Mouse (Mus musculus) neural tube, embryonic 15.5 days (tissue): ENCODE data around the gene Dnah7b. TPM values are rescaled to one million over a fixed set of nuclear protein-coding genes. Genes with fewer than 3 reads are reported as not detected.
A peak's percentile ranks its signal among the peaks of the same experiment; 100 is the strongest.
"Not testable (repeated sequence)": the region's sequence is repeated elsewhere in the genome, so short reads cannot be mapped to it uniquely, and the experiment has no call there.

ENCODE experiments used
- ATAC-seq: fragments of 200-750 bp; cut with Nextera tagmentation; 2 replicates; pipeline ENCODE4 v1.8.0; 2017; ENCODE audit warnings: mild to moderate bottlenecking, moderate TSS enrichment, moderate library complexity; ENCODE audit not compliant: low FRiP score
- H3K27ac ChIP-seq: fragments of 300-500 bp; sonication (generic); replicated peaks from 2 replicates; pipeline ENCODE4 v1.5.1; 2015; ENCODE audit warnings: mild to moderate bottlenecking, inconsistent platforms
- H3K27me3 ChIP-seq: fragments of 300-500 bp; sonication (generic); replicated peaks from 2 replicates; pipeline ENCODE4 v1.6.1; 2015; ENCODE audit warnings: inconsistent platforms
- H3K36me3 ChIP-seq: fragments of 300-500 bp; sonication (generic); 2 replicates; pipeline ENCODE4 v1.6.1; 2015; ENCODE audit warnings: inconsistent platforms
- H3K4me1 ChIP-seq: fragments of 300-500 bp; sonication (generic); 2 replicates; pipeline ENCODE4 v1.6.1; 2015; ENCODE audit warnings: inconsistent platforms
- H3K4me2 ChIP-seq: fragments of 300-500 bp; sonication (generic); 2 replicates; pipeline ENCODE4 v1.6.1; 2015; ENCODE audit warnings: inconsistent platforms, mild to moderate bottlenecking, moderate library complexity
- H3K4me3 ChIP-seq: fragments of 300-500 bp; sonication (generic); replicated peaks from 2 replicates; pipeline ENCODE4 v1.5.1; 2015; ENCODE audit warnings: mild to moderate bottlenecking, inconsistent platforms
- H3K9ac ChIP-seq: fragments of 300-500 bp; sonication (generic); replicated peaks from 2 replicates; pipeline ENCODE4 v1.6.1; 2015; ENCODE audit warnings: mild to moderate bottlenecking, inconsistent platforms
- H3K9me3 ChIP-seq: fragments of 300-500 bp; sonication (generic); replicated peaks from 2 replicates; pipeline ENCODE4 v1.6.1; 2016; ENCODE audit warnings: inconsistent platforms
- WGBS: fragments of 180-500 bp; shearing (Covaris S2); methylation state at CpG from one replicate; pipeline ENCODE4 v1.1.7; 2015; ENCODE audit warnings: mixed read lengths; 5-methylcytosine and 5-hydroxymethylcytosine counted together
- polyA plus RNA-seq: library from polyadenylated mRNA; unstranded; fragments of >200 nt; fragmentation: Nextera tagmentation; extraction: Ambion mirVana; gene quantifications from 2 replicates; pipeline ENCODE4 v1.2.1, GENCODE M21; 2015

Gene Dnah7b
- polyA plus RNA-seq, 1 experiment from 2014 or later, result 4.0 TPM

GRCm38 (mm10) chr1:46380641-46381040, 314.5 kb downstream of the Dnah7b start:
- not testable (repeated sequence) for H3K27me3 ChIP-seq, H3K36me3 ChIP-seq, H3K9ac ChIP-seq, H3K4me2 ChIP-seq, ATAC-seq, H3K4me1 ChIP-seq, H3K9me3 ChIP-seq, H3K27ac ChIP-seq, H3K4me3 ChIP-seq
- WGBS, result 94% methylated on average over 3 of the region's 3 CpGs

DNA sequence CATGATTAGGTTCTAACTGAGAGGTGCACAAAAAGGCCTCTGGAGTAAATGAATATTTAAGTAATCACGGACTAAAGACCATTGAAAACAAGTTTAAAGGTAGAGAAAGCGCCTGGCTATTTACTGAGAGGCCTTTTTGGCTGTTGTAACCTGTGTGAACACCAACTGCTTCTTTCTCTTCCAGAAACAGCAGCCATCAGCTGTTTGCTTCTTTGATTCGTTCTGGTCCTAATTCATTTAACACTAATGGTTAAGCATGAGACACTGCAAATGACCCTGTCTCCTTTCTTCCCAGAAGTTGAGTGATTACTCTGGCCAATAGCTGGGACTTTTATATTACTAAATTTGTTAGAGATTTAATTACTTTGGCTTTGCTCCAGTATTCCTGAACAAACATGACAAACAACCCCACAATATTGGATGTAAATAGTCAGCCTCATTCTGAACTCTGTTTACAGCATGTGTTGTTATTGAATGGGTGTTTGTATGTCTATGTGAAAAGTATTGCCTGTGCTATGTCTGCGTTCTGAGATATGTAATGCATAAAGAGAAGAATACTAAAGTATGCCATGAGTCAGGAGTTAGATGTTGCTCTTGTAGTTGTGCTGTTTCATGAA, 328.7 kb downstream of the Dnah7b start:
- not testable (repeated sequence) for H3K9me3 ChIP-seq, H3K9ac ChIP-seq, H3K27ac ChIP-seq, H3K4me3 ChIP-seq, ATAC-seq, H3K36me3 ChIP-seq, H3K27me3 ChIP-seq, H3K4me2 ChIP-seq, H3K4me1 ChIP-seq
- 39% methylated on average over 3 of the region's 4 CpGs for WGBS

- no peak overlapping the region for H3K27ac ChIP-seq
- no peak for ATAC-seq
- no peaks in the 10 kb centered on the region for H3K9me3 ChIP-seq
- H3K4me1 ChIP-seq, result no peaks in the 10 kb centered on the region
- H3K36me3 ChIP-seq, result no peaks in the 10 kb centered on the region
- H3K4me2 ChIP-seq, result no peak overlapping the region
- 86% methylated on average over 6 of the region's 6 CpGs for WGBS
- H3K4me3 ChIP-seq, result no peak overlapping the region
- H3K27me3 ChIP-seq, result no peaks in the 10 kb centered on the region
- H3K9ac ChIP-seq, result no peak overlapping the region
These were observed 342.4 kb downstream of the Dnah7b start for GRCm38 (mm10) chr1:46408324-46409115.

GRCm38 (mm10) chr1:46414798-46415197, 348.7 kb downstream of the Dnah7b start:
- WGBS, result 89% methylated on average over 7 of the region's 7 CpGs
- H3K4me3 ChIP-seq, result not testable (repeated sequence)

GRCm38 (mm10) chr1:46416946-46417345, 350.8 kb downstream of the Dnah7b start:
- ATAC-seq, H3K27me3 ChIP-seq, H3K9me3 ChIP-seq, H3K27ac ChIP-seq, H3K36me3 ChIP-seq, H3K9ac ChIP-seq, H3K4me2 ChIP-seq, H3K4me1 ChIP-seq, H3K4me3 ChIP-seq: not testable (repeated sequence)
- WGBS, result 24% methylated on average over 3 of the region's 3 CpGs

More at GRCm38 (mm10) chr1:46414798-46415197, 348.7 kb downstream of the Dnah7b start:
- H3K4me1 ChIP-seq, H3K9ac ChIP-seq, ATAC-seq, H3K27ac ChIP-seq, H3K36me3 ChIP-seq, H3K9me3 ChIP-seq, H3K4me2 ChIP-seq, H3K27me3 ChIP-seq: not testable (repeated sequence)

DNA sequence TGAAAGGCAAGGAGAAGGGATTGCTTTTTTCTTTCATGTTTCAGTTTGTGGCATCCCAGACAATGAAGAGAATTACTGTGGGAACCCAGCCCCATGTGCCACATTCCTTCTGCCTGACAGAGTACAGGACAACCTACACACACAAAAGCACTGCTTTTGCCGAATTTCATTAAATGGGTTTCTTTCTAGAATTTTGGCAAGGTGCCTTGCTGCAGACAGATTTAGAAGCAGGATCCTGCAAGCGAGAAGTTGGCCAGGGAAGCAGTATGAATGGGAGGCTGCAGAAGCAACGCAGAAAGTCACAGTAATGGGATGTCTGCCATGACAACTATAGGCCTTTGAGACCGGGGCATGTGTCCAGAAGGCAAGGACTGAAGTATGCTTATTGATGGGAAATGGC, 352.9 kb downstream of the Dnah7b start:
- not testable (repeated sequence) for H3K27me3 ChIP-seq, H3K9me3 ChIP-seq, H3K4me1 ChIP-seq, H3K9ac ChIP-seq, H3K4me2 ChIP-seq, H3K4me3 ChIP-seq, H3K36me3 ChIP-seq
- ATAC-seq, result peak; percentile 90
- WGBS, result 39% methylated on average over 4 of the region's 4 CpGs
- H3K27ac ChIP-seq, result 0 out of 2 replicates have a peak overlapping the region, but pooled peaks have one; percentile 54

Other genes starting within 250 kb of the Dnah7b start
- not detected in 2 replicates for gene Gm5269, start 176.0 kb upstream of the Dnah7b start, polyA plus RNA-seq
- 34.2 and 43.6 TPM in 2 replicates for gene Slc40a1, start 139.8 kb upstream of the Dnah7b start, polyA plus RNA-seq